Mouse (Mus musculus): ENCODE results near the gene Oaz2.

GRCm38 (mm10) chr9:65680938-65681633, 13.3 kb downstream of the Oaz2 start:
- TF ChIP-seq POLR2A (IDR thresholded peaks at IDR 0.05; ENCODE audit: insufficient read depth, low read depth, low read length) (no peak), CTCF (IDR thresholded peaks at IDR 0.05; ENCODE audit: insufficient read depth, low read depth, low read length) (no peak)
